Mouse (Mus musculus): ENCODE measurements around the gene Thbd. TPM values are rescaled to one million over a fixed set of nuclear protein-coding genes. Genes with fewer than 3 reads are reported as not detected.

Thbd gene
- polyA plus RNA-seq, 1 experiment from 2014 or later = 14.7 TPM

DNA sequence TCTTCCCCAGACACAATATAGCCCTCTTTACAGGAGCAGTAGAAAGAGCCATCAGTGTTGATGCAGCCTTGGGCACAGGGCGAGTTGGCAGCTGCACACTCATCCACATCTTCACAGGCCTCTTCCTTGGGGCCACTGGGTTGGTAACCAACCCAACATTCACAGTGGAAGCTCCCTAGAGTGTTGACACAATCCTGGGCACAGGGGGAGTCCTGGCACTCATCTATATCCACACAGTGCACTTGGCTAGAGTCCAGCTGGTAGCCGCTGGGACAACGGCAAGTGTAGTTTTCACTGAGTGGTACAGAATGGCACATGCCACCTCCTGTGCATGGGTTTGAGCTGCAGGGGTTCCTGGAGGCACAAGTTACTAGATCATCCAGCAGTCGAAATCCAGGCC is 34.2 kb upstream of the Thbd start:
- peak overlapping the region; percentile 80; the same call in 1 of the 2 replicates for H3K27ac ChIP-seq
- H3K4me3 ChIP-seq (replicated peaks; ENCODE audit: low read depth, low read length) = peak overlapping the region; percentile 29
- no peaks in the 10 kb centered on the region for H3K27me3 ChIP-seq (ENCODE audit: insufficient read depth, low read length)
- DNase-seq (ENCODE audit: low spot score) (no peak), ATAC-seq (replicated peaks; ENCODE audit: low FRiP score, low read depth) (no peak)
- peak overlapping the region; percentile 31 for H3K4me2 ChIP-seq (ENCODE audit: low read length)
- TF ChIP-seq CTCF (IDR thresholded peaks at IDR 0.05; ENCODE audit: low read depth) = no peak
- peak overlapping the region; percentile 61; the same call in 1 of the 2 replicates for H3K9ac ChIP-seq (ENCODE audit: low read depth, low read length)
- H3K9me3 ChIP-seq (replicated peaks; ENCODE audit: low read length) = no peaks in the 10 kb centered on the region
- WGBS = 70% methylated on average over 4 of the region's 4 CpGs
- 0 out of 2 replicates have a peak, but pooled peaks cover 3% of the 10 kb centered on the region for H3K4me1 ChIP-seq (replicated peaks; ENCODE audit: insufficient read depth, low read length)
- H3K36me3 ChIP-seq (ENCODE audit: insufficient read depth, low read length) = no peaks in the 10 kb centered on the region

DNA sequence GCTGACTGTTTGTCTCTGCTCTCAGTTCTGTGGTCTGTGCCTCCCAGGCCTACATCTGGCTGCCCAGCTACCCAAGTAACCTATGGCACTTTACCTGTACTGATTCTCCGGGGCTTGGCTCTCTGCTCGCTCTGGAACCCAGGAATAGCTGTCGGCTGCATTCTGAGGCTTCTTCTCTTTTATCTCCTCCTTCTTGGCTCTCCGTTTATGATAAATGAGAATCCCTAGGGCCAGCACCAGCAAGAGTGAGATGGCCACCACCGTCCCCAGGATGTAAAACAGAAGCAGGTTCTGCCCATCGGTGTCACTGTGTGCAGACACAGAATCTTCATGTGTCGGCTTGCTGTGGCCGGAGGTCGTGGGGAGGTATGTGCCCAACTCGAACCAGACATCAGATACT is 33.4 kb upstream of the Thbd start:
- Histone ChIP-seq H3K36me3 (ENCODE audit: insufficient read depth, low read length) (no peaks in the 10 kb centered on the region), H3K4me2 (ENCODE audit: low read length) (peak overlapping the region; percentile 31), H3K27ac (peak overlapping the region; percentile 42; the same call in 1 of the 2 replicates), H3K27me3 (ENCODE audit: insufficient read depth, low read length) (no peaks in the 10 kb centered on the region), H3K9me3 (replicated peaks; ENCODE audit: low read length) (no peaks in the 10 kb centered on the region), H3K9ac (ENCODE audit: low read depth, low read length) (peak overlapping the region; percentile 36), H3K4me1 (replicated peaks; ENCODE audit: insufficient read depth, low read length) (0 out of 2 replicates have a peak, but pooled peaks cover 3% of the 10 kb centered on the region), H3K4me3 (replicated peaks; ENCODE audit: low read depth, low read length) (peak overlapping the region; percentile 29)
- DNase-seq (ENCODE audit: low spot score) (no peak), ATAC-seq (replicated peaks; ENCODE audit: low FRiP score, low read depth) (no peak)
- no peak for TF ChIP-seq CTCF (IDR thresholded peaks at IDR 0.05; ENCODE audit: low read depth)
- WGBS = 79% methylated on average over 10 of the region's 10 CpGs

DNA sequence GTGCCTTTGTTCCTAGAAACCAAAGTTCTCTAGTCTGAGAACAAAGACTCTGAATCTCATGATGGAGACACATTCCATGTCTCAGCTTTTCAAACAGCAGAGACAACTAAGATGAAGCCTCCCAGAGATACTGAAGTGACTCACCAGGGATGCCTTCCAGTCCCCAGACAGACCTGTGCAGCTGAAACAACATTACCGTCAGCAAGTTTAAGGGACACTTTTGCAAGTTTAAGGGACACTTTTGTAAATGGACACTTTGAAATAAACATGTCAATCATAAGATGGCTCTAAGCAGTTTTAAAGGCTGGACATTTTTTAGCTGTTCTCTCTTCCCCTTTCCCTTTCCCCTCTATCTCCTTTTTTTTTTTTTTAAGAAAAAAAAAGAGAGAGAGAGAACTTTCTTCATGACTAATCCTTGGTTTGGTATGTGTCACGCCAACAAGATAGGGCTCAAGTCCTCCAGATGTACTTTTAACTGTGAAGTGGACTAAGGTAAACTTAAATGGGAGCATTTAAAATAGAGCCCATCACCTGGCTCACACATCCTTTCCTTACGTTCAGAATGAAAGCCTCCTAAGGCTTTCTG is 31.8 kb upstream of the Thbd start:
- H3K27ac ChIP-seq = no peak overlapping the region
- DNase-seq (ENCODE audit: low spot score) (no peak), ATAC-seq (replicated peaks; ENCODE audit: low FRiP score, low read depth) (no peak)
- H3K4me3 ChIP-seq (replicated peaks; ENCODE audit: low read depth, low read length) = 0 out of 2 replicates have a peak overlapping the region, but pooled peaks have one; percentile 2
- peak overlapping the region; percentile 31 for H3K4me2 ChIP-seq (ENCODE audit: low read length)
- H3K27me3 ChIP-seq (ENCODE audit: insufficient read depth, low read length) = no peaks in the 10 kb centered on the region
- H3K36me3 ChIP-seq (ENCODE audit: insufficient read depth, low read length) = no peaks in the 10 kb centered on the region
- H3K9ac ChIP-seq (ENCODE audit: low read depth, low read length) = no peak overlapping the region
- WGBS = 33% methylated on average over 3 of the region's 3 CpGs
- H3K4me1 ChIP-seq (replicated peaks; ENCODE audit: insufficient read depth, low read length) = 0 out of 2 replicates have a peak, but pooled peaks cover 3% of the 10 kb centered on the region
- TF ChIP-seq CTCF (IDR thresholded peaks at IDR 0.05; ENCODE audit: low read depth) = no peak
- H3K9me3 ChIP-seq (replicated peaks; ENCODE audit: low read length) = no peaks in the 10 kb centered on the region

DNA sequence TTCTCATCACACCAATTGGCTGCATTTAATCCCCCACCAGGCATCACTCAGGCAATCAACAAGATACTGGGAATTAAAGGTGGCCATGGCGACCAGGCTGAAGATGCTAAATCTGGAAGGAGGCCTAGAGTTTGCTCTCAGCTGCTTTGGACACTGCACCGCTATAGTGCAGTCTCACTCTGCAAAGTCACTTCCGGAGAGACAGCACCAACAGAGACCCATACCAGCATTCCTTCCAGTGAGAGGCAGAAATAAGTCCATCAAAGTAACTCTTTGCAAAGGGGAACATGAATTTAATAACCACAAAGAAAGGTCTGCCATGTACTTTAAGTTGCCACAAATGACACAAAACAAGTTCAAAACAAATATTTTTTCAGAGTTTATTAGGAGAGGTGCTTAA is 28.3 kb upstream of the Thbd start:
- Histone ChIP-seq H3K27ac (no peak overlapping the region), H3K27me3 (ENCODE audit: insufficient read depth, low read length) (no peaks in the 10 kb centered on the region), H3K9me3 (replicated peaks; ENCODE audit: low read length) (no peaks in the 10 kb centered on the region), H3K9ac (ENCODE audit: low read depth, low read length) (no peak overlapping the region), H3K4me3 (replicated peaks; ENCODE audit: low read depth, low read length) (no peak overlapping the region), H3K4me1 (replicated peaks; ENCODE audit: insufficient read depth, low read length) (no peaks in the 10 kb centered on the region), H3K36me3 (ENCODE audit: insufficient read depth, low read length) (no peaks in the 10 kb centered on the region), H3K4me2 (ENCODE audit: low read length) (no peak overlapping the region)
- ATAC-seq (replicated peaks; ENCODE audit: low FRiP score, low read depth) (no peak), DNase-seq (ENCODE audit: low spot score) (no peak)
- 73% methylated on average over 3 of the region's 3 CpGs for WGBS
- no peak for TF ChIP-seq CTCF (IDR thresholded peaks at IDR 0.05; ENCODE audit: low read depth)

DNA sequence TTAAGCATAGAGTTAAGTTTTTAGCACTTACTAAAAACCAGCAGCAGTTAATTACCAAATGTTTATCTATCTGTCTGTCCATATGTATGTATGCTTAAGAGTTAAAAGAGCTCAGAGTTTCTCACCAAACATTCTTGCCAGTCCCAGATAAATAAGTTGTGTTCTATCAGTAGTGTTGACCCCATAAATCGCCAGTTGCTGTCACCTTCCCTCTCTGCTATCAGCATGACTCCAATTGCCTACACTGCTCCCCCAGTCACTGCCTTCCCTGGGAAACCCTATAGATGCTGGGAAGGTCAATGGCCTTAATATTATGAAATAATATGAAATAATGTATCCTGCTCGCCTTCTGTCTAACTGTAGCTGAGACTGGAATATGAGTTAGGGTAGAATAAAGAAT is 24.4 kb upstream of the Thbd start:
- DNase-seq (ENCODE audit: low spot score) (no peak), ATAC-seq (replicated peaks; ENCODE audit: low FRiP score, low read depth) (no peak)
- Histone ChIP-seq H3K9ac (ENCODE audit: low read depth, low read length) (no peak overlapping the region), H3K9me3 (replicated peaks; ENCODE audit: low read length) (no peaks in the 10 kb centered on the region), H3K4me1 (replicated peaks; ENCODE audit: insufficient read depth, low read length) (no peaks in the 10 kb centered on the region), H3K27me3 (ENCODE audit: insufficient read depth, low read length) (no peaks in the 10 kb centered on the region), H3K27ac (no peak overlapping the region), H3K4me3 (replicated peaks; ENCODE audit: low read depth, low read length) (no peak overlapping the region), H3K36me3 (ENCODE audit: insufficient read depth, low read length) (no peaks in the 10 kb centered on the region), H3K4me2 (ENCODE audit: low read length) (no peak overlapping the region)
- TF ChIP-seq CTCF (IDR thresholded peaks at IDR 0.05; ENCODE audit: low read depth) = no peak
- 65% methylated on average over 2 of the region's 2 CpGs for WGBS

DNA sequence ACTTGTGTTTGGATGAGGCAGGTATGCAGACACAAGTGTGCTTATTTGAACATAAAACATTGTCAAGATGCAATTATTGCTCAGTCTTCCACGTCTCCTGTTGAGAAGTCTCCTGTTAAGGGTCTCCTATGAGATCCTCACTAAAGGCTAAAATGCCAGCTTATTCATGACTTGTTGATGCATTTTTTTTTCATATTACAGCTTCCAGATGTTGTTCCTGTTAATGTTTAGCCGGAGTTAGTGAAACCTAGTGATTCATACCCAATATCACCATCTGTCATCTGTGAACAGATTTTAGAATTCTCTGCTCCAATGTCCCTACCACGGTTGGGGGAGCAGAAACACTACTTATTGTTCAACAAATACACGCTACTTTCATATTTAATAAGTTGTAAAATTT is 23.0 kb upstream of the Thbd start:
- H3K27ac ChIP-seq = no peak overlapping the region
- H3K9ac ChIP-seq (ENCODE audit: low read depth, low read length) = no peak overlapping the region
- H3K36me3 ChIP-seq (ENCODE audit: insufficient read depth, low read length) = no peaks in the 10 kb centered on the region
- ATAC-seq (replicated peaks; ENCODE audit: low FRiP score, low read depth) (no peak), DNase-seq (ENCODE audit: low spot score) (no peak)
- H3K4me1 ChIP-seq (replicated peaks; ENCODE audit: insufficient read depth, low read length) = no peaks in the 10 kb centered on the region
- WGBS = 68% methylated on average over 4 of the region's 4 CpGs
- no peak overlapping the region for H3K4me2 ChIP-seq (ENCODE audit: low read length)
- H3K4me3 ChIP-seq (replicated peaks; ENCODE audit: low read depth, low read length) = no peak overlapping the region
- no peaks in the 10 kb centered on the region for H3K27me3 ChIP-seq (ENCODE audit: insufficient read depth, low read length)
- TF ChIP-seq CTCF (IDR thresholded peaks at IDR 0.05; ENCODE audit: low read depth) = no peak
- H3K9me3 ChIP-seq (replicated peaks; ENCODE audit: low read length) = no peaks in the 10 kb centered on the region

Measured in kidney, postnatal 0 days (tissue).